Mouse (Mus musculus): ENCODE data around the gene Nmrk1. TPM values are rescaled to one million over a fixed set of nuclear protein-coding genes. Genes with fewer than 3 reads are reported as not detected.

Nmrk1 gene
- polyA plus RNA-seq, 1 experiment from 2014 or later, result 8.8 TPM

- Histone ChIP-seq H3K27me3 (ENCODE audit: control insufficient read depth, insufficient read depth, low read length) (no peaks in the 10 kb centered on the region), H3K4me1 (replicated peaks; ENCODE audit: control insufficient read depth, insufficient read depth, low read length) (no peaks in the 10 kb centered on the region), H3K9ac (ENCODE audit: low read depth, low read length) (no peak overlapping the region), H3K4me2 (replicated peaks; ENCODE audit: low read depth, low read length) (no peak overlapping the region), H3K27ac (ENCODE audit: low read depth, low read length) (no peak overlapping the region), H3K9me3 (ENCODE audit: control insufficient read depth, low read length) (no peaks in the 10 kb centered on the region), H3K4me3 (ENCODE audit: low read depth, low read length) (no peak overlapping the region), H3K36me3 (ENCODE audit: control insufficient read depth, insufficient read depth, low read length) (no peaks in the 10 kb centered on the region)
- ATAC-seq (ENCODE audit: low FRiP score) (no peak), DNase-seq (ENCODE audit: low spot score) (no peak)
- WGBS, result 85% methylated on average over 2 of the region's 2 CpGs
Observed at GRCm38 (mm10) chr19:18663904-18664303, 32.2 kb downstream of the Nmrk1 start.

GRCm38 (mm10) chr19:18666966-18667365 is 35.2 kb downstream of the Nmrk1 start:
- ATAC-seq (ENCODE audit: low FRiP score) (no peak), DNase-seq (ENCODE audit: low spot score) (no peak)
- H3K4me1 ChIP-seq (replicated peaks; ENCODE audit: control insufficient read depth, insufficient read depth, low read length), result no peaks in the 10 kb centered on the region
- no peak overlapping the region for H3K9ac ChIP-seq (ENCODE audit: low read depth, low read length)
- WGBS, result 78% methylated on average over 7 of the region's 7 CpGs
- H3K27ac ChIP-seq (ENCODE audit: low read depth, low read length), result no peak overlapping the region
- no peak overlapping the region for H3K4me3 ChIP-seq (ENCODE audit: low read depth, low read length)
- no peaks in the 10 kb centered on the region for H3K27me3 ChIP-seq (ENCODE audit: control insufficient read depth, insufficient read depth, low read length)
- no peaks in the 10 kb centered on the region for H3K36me3 ChIP-seq (ENCODE audit: control insufficient read depth, insufficient read depth, low read length)
- H3K4me2 ChIP-seq (replicated peaks; ENCODE audit: low read depth, low read length), result no peak overlapping the region
- H3K9me3 ChIP-seq (ENCODE audit: control insufficient read depth, low read length), result no peaks in the 10 kb centered on the region

- DNase-seq (ENCODE audit: low spot score) (no peak), ATAC-seq (ENCODE audit: low FRiP score) (no peak)
- Histone ChIP-seq H3K4me1 (replicated peaks; ENCODE audit: control insufficient read depth, insufficient read depth, low read length) (peaks cover 7% of the 10 kb centered on the region; the same call in 1 of the 2 replicates), H3K4me2 (replicated peaks; ENCODE audit: low read depth, low read length) (no peak overlapping the region), H3K27me3 (ENCODE audit: control insufficient read depth, insufficient read depth, low read length) (no peaks in the 10 kb centered on the region), H3K9me3 (ENCODE audit: control insufficient read depth, low read length) (no peaks in the 10 kb centered on the region), H3K36me3 (ENCODE audit: control insufficient read depth, insufficient read depth, low read length) (no peaks in the 10 kb centered on the region), H3K27ac (ENCODE audit: low read depth, low read length) (no peak overlapping the region), H3K9ac (ENCODE audit: low read depth, low read length) (no peak overlapping the region), H3K4me3 (ENCODE audit: low read depth, low read length) (no peak overlapping the region)
- 91% methylated on average over 7 of the region's 7 CpGs for WGBS
Observed at GRCm38 (mm10) chr19:18669551-18669950, 37.8 kb downstream of the Nmrk1 start.

- Histone ChIP-seq H3K9me3 (ENCODE audit: control insufficient read depth, low read length) (no peaks in the 10 kb centered on the region), H3K9ac (ENCODE audit: low read depth, low read length) (peak within 1 kb of the TSS; percentile 81), H3K27ac (ENCODE audit: low read depth, low read length) (peak within 1 kb of the TSS; percentile 62), H3K4me2 (replicated peaks; ENCODE audit: low read depth, low read length) (peak within 1 kb of the TSS; percentile 49), H3K4me1 (replicated peaks; ENCODE audit: control insufficient read depth, insufficient read depth, low read length) (peaks cover 7% of the 10 kb centered on the region; the same call in 1 of the 2 replicates), H3K27me3 (ENCODE audit: control insufficient read depth, insufficient read depth, low read length) (no peaks in the 10 kb centered on the region), H3K4me3 (ENCODE audit: low read depth, low read length) (peak within 1 kb of the TSS; percentile 75), H3K36me3 (ENCODE audit: control insufficient read depth, insufficient read depth, low read length) (no peaks in the 10 kb centered on the region)
- ATAC-seq (ENCODE audit: low FRiP score) (peak; percentile 97), DNase-seq (ENCODE audit: low spot score) (peak; percentile 99)
- under 1% methylated on average over 54 of the region's 58 CpGs for WGBS
Observed at GRCm38 (mm10) chr19:18670608-18671007, 38.9 kb downstream of the Nmrk1 start, which contains the start of gene Carnmt1. TSS of gene Carnmt1 (plus strand) at chr19:18670764.

- Histone ChIP-seq H3K9ac (ENCODE audit: low read depth, low read length) (peak overlapping the region; percentile 81), H3K9me3 (ENCODE audit: control insufficient read depth, low read length) (no peaks in the 10 kb centered on the region), H3K36me3 (ENCODE audit: control insufficient read depth, insufficient read depth, low read length) (no peaks in the 10 kb centered on the region), H3K27me3 (ENCODE audit: control insufficient read depth, insufficient read depth, low read length) (no peaks in the 10 kb centered on the region), H3K4me3 (ENCODE audit: low read depth, low read length) (peak overlapping the region; percentile 75), H3K27ac (ENCODE audit: low read depth, low read length) (peak overlapping the region; percentile 62), H3K4me1 (replicated peaks; ENCODE audit: control insufficient read depth, insufficient read depth, low read length) (peaks cover 7% of the 10 kb centered on the region; the same call in 1 of the 2 replicates), H3K4me2 (replicated peaks; ENCODE audit: low read depth, low read length) (peak overlapping the region; percentile 49)
- DNase-seq (ENCODE audit: low spot score) (peak; percentile 65), ATAC-seq (ENCODE audit: low FRiP score) (peak; percentile 1)
- under 1% methylated on average over 58 of the region's 64 CpGs for WGBS
Observed at GRCm38 (mm10) chr19:18671056-18671741, 39.4 kb downstream of the Nmrk1 start.

GRCm38 (mm10) chr19:18672498-18672897 is 40.7 kb downstream of the Nmrk1 start:
- 0 out of 2 replicates have a peak overlapping the region, but pooled peaks have one; percentile 10 for H3K4me3 ChIP-seq (ENCODE audit: low read depth, low read length)
- H3K9ac ChIP-seq (ENCODE audit: low read depth, low read length), result no peak overlapping the region
- no peak overlapping the region for H3K27ac ChIP-seq (ENCODE audit: low read depth, low read length)
- peaks cover 7% of the 10 kb centered on the region; the same call in 1 of the 2 replicates for H3K4me1 ChIP-seq (replicated peaks; ENCODE audit: control insufficient read depth, insufficient read depth, low read length)
- DNase-seq (ENCODE audit: low spot score) (no peak), ATAC-seq (ENCODE audit: low FRiP score) (no peak)
- 0 out of 2 replicates have a peak overlapping the region, but pooled peaks have one; percentile 14 for H3K4me2 ChIP-seq (replicated peaks; ENCODE audit: low read depth, low read length)
- no peaks in the 10 kb centered on the region for H3K9me3 ChIP-seq (ENCODE audit: control insufficient read depth, low read length)
- no peaks in the 10 kb centered on the region for H3K36me3 ChIP-seq (ENCODE audit: control insufficient read depth, insufficient read depth, low read length)
- WGBS, result 62% methylated on average over 3 of the region's 3 CpGs
- no peaks in the 10 kb centered on the region for H3K27me3 ChIP-seq (ENCODE audit: control insufficient read depth, insufficient read depth, low read length)

GRCm38 (mm10) chr19:18673116-18673515 is 41.4 kb downstream of the Nmrk1 start:
- peak overlapping the region; percentile 3; the same call in 1 of the 2 replicates for H3K4me2 ChIP-seq (replicated peaks; ENCODE audit: low read depth, low read length)
- ATAC-seq (ENCODE audit: low FRiP score), result no peak
- no peak overlapping the region for H3K27ac ChIP-seq (ENCODE audit: low read depth, low read length)
- no peaks in the 10 kb centered on the region for H3K27me3 ChIP-seq (ENCODE audit: control insufficient read depth, insufficient read depth, low read length)
- H3K4me1 ChIP-seq (replicated peaks; ENCODE audit: control insufficient read depth, insufficient read depth, low read length), result peaks cover 7% of the 10 kb centered on the region; the same call in 1 of the 2 replicates
- no peaks in the 10 kb centered on the region for H3K36me3 ChIP-seq (ENCODE audit: control insufficient read depth, insufficient read depth, low read length)
- H3K9me3 ChIP-seq (ENCODE audit: control insufficient read depth, low read length), result no peaks in the 10 kb centered on the region
- no peak for DNase-seq (ENCODE audit: low spot score)
- WGBS, result 25% methylated on average over 4 of the region's 4 CpGs
- no peak overlapping the region for H3K4me3 ChIP-seq (ENCODE audit: low read depth, low read length)
- H3K9ac ChIP-seq (ENCODE audit: low read depth, low read length), result no peak overlapping the region; the same call in 1 of the 2 replicates

GRCm38 (mm10) chr19:18682142-18682541 is 50.4 kb downstream of the Nmrk1 start:
- Histone ChIP-seq H3K9ac (ENCODE audit: low read depth, low read length) (no peak overlapping the region), H3K27me3 (ENCODE audit: control insufficient read depth, insufficient read depth, low read length) (no peaks in the 10 kb centered on the region), H3K36me3 (ENCODE audit: control insufficient read depth, insufficient read depth, low read length) (no peaks in the 10 kb centered on the region), H3K4me2 (replicated peaks; ENCODE audit: low read depth, low read length) (no peak overlapping the region), H3K4me1 (replicated peaks; ENCODE audit: control insufficient read depth, insufficient read depth, low read length) (no peaks in the 10 kb centered on the region), H3K4me3 (ENCODE audit: low read depth, low read length) (no peak overlapping the region), H3K9me3 (ENCODE audit: control insufficient read depth, low read length) (no peaks in the 10 kb centered on the region), H3K27ac (ENCODE audit: low read depth, low read length) (no peak overlapping the region)
- DNase-seq (ENCODE audit: low spot score), result no peak
- no peak for ATAC-seq (ENCODE audit: low FRiP score)
- WGBS, result 74% methylated on average over 4 of the region's 4 CpGs

- ATAC-seq (ENCODE audit: low FRiP score) (0 out of 2 replicates have a peak, but pooled peaks have one; percentile 45), DNase-seq (ENCODE audit: low spot score) (peak; percentile 61)
- Histone ChIP-seq H3K9ac (ENCODE audit: low read depth, low read length) (no peak overlapping the region), H3K4me3 (ENCODE audit: low read depth, low read length) (no peak overlapping the region), H3K4me2 (replicated peaks; ENCODE audit: low read depth, low read length) (no peak overlapping the region), H3K27ac (ENCODE audit: low read depth, low read length) (no peak overlapping the region), H3K36me3 (ENCODE audit: control insufficient read depth, insufficient read depth, low read length) (no peaks in the 10 kb centered on the region), H3K9me3 (ENCODE audit: control insufficient read depth, low read length) (no peaks in the 10 kb centered on the region), H3K4me1 (replicated peaks; ENCODE audit: control insufficient read depth, insufficient read depth, low read length) (no peaks in the 10 kb centered on the region), H3K27me3 (ENCODE audit: control insufficient read depth, insufficient read depth, low read length) (no peaks in the 10 kb centered on the region)
- WGBS, result 75% methylated on average over 3 of the region's 3 CpGs
Observed at GRCm38 (mm10) chr19:18687556-18687955, 55.8 kb downstream of the Nmrk1 start.

Data from hindbrain, embryonic 11.5 days (tissue).